Mouse (Mus musculus): Measurements from ENCODE around the gene Cptp. TPM values are rescaled to one million over a fixed set of nuclear protein-coding genes. Genes with fewer than 3 reads are reported as not detected.

Cptp gene
- total RNA-seq (2017): 9.2 and 10.2 TPM in 2 replicates

GRCm38 (mm10) chr4:155869317-155870033 lies at the start of gene Cptp, which contains the start of gene Ints11:
Gene Cptp, minus strand, starts transcription at chr4:155869440.
Gene Ints11, plus strand, starts transcription at chr4:155869546.
- peak; percentile 96 for ATAC-seq (replicated peaks; ENCODE audit: low read depth, poor library complexity, severe bottlenecking)

GRCm38 (mm10) chr4:155908751-155909150 lies 39.5 kb upstream of the Cptp start:
- no peak for ATAC-seq (replicated peaks; ENCODE audit: low read depth, poor library complexity, severe bottlenecking)

GRCm38 (mm10) chr4:155908281-155908680 lies 39.0 kb upstream of the Cptp start:
- no peak for ATAC-seq (replicated peaks; ENCODE audit: low read depth, poor library complexity, severe bottlenecking)

DNA sequence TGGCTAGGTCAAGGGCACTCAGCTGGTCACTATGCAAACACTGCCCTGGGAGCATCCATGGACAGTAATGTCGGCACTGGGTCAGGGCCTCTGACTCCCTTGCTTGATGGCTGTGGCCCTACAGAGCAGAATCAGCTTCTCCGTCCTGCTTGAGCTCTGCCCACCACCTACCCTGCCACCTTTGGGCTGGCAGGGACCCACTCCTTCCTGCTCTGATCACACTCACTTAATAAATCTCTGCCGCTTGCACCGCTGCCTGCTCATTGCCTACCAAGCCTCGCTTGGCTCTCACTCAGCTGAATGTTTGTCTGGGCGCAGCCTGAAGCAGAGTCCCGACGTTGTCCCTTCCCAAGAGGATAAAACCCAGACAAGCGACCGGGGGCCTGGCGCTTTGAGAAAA lies 37.8 kb upstream of the Cptp start:
- no peak for ATAC-seq (replicated peaks; ENCODE audit: low read depth, poor library complexity, severe bottlenecking)

DNA sequence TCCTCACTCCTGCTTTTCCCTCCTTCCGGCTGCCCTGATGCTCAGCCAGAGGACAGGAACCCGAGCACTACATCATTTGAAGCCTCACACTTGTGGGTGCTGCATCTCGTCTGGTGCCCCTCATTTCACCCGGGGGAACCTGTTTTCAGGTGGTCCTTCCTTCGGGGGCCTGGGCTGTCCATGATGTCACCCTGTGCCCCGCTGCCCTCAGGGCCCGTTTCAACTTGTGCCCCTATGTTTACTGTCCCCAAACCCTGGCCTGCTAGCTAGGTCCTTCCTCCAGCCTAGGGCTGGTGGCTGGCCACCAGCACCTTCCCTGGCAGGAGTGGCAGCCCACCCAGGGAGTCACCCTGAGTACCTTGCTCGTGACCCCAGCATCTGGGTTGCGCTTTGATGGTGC lies 36.9 kb upstream of the Cptp start:
- ATAC-seq (replicated peaks; ENCODE audit: low read depth, poor library complexity, severe bottlenecking): no peak

DNA sequence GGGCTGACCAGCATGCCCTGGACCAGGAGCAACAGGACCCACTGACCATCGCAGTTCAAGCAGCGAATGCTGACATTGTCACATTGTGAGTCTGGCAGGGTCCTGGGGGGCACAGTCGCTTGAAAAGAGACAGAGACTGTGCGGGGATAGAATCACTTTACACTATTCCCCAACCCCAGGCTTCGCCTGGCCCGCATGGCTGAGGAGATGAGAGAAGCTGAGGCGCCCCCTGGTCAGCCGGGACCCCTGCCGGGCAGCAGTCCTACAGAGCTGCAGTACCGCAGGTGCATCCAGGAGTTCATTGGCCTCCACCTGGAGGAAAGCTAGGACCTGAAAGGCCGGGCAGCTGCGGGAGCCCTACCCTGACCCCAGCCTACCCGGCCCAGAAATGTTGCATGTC lies 36.4 kb upstream of the Cptp start:
- ATAC-seq (replicated peaks; ENCODE audit: low read depth, poor library complexity, severe bottlenecking): no peak

- ATAC-seq (replicated peaks; ENCODE audit: low read depth, poor library complexity, severe bottlenecking): no peak
Measured at GRCm38 (mm10) chr4:155904318-155905102, 35.3 kb upstream of the Cptp start.

GRCm38 (mm10) chr4:155903246-155903645 lies 34.0 kb upstream of the Cptp start:
- ATAC-seq (replicated peaks; ENCODE audit: low read depth, poor library complexity, severe bottlenecking): no peak

DNA sequence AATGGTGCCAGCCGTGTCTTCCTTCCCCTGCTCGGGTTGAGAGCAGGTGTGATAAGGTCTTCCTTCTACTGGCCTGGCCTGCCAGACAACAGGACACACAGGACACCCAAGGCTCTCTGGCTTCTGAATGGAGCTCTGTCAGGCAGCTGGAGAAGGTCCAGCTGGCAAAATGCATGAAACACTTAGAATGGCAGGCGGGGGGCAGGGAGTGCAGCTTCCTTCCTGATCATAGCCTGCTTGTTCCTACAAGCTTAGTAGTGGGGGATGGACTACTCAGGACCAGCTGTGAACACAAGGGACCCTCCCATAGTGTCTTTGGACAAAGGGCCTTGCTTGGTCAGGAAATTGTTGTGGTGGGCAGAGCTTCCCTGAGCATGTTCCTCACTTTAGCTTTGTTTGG lies 32.0 kb upstream of the Cptp start:
- ATAC-seq (replicated peaks; ENCODE audit: low read depth, poor library complexity, severe bottlenecking): no peak; the same call in 1 of the 2 replicates

DNA sequence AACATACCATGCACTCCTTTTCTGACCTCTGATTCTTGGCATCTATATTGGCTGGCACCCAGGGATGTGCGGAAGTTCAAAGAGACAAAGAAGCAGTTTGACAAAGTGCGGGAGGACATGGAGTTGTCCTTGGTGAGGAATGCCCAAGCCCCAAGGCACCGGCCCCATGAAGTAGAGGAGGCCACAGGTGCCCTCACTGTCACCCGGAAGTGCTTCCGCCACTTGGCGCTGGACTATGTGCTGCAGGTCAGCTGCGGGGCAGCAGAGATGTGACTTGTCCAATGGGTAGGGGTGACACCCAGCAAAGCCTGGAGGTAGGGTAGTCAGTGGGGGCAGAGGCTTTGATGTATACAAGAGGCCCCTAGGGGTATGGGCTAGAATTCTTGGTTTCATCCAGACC lies 30.1 kb upstream of the Cptp start:
- no peak for ATAC-seq (replicated peaks; ENCODE audit: low read depth, poor library complexity, severe bottlenecking)

DNA sequence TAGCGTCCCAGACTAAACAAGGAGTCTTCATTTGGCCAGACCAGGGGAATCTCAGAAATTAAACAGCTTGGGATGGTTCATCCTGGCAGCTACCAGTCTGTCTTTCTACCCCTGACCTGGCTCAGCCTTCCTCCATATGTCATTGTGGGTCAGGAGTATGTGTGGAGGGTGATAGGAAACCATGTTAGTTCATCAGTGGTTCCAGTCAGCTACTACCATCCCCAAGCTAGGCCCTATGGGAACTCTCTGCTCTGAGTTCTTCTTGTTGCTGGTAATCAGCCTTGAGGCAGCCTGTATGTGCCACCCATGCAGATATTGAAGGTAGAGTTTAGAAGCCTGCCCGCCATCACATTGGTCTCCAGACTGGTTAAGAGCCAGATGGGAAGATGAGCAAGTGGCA lies 29.1 kb upstream of the Cptp start:
- no peak for ATAC-seq (replicated peaks; ENCODE audit: low read depth, poor library complexity, severe bottlenecking)

GRCm38 (mm10) chr4:155896461-155896860 lies 27.2 kb upstream of the Cptp start:
- ATAC-seq (replicated peaks; ENCODE audit: low read depth, poor library complexity, severe bottlenecking): no peak

GRCm38 (mm10) chr4:155895826-155896225 lies 26.6 kb upstream of the Cptp start:
- ATAC-seq (replicated peaks; ENCODE audit: low read depth, poor library complexity, severe bottlenecking): no peak

GRCm38 (mm10) chr4:155895216-155895615 lies 26.0 kb upstream of the Cptp start:
- ATAC-seq (replicated peaks; ENCODE audit: low read depth, poor library complexity, severe bottlenecking): no peak

DNA sequence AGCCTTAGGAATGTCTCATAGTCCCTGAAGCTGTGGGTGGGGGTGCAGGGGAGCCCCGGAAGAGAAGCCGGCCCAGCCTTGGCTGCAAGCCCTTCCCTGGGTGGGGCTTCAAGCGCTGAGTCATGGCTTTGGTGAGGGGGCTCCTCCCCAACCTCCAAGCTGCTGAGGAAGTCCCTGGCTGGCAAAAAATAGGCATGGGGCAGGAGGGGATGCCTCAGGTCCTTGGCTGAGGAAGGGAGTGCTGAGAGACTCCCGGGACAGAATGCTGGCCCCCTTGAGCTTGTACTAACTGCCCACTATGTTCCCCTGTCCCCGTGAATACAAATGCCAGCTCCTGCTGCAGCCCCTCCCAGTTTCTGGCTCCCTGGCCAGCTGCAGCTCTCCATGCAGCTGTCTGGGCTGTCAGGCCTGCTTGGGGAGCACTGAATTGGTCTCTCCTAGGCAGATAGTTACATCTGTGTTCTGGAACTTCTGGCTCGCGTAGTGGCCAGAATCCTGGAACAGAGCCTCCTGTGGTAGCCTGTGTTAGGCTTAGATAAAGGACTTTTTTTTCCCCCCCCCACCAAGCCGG lies 25.2 kb upstream of the Cptp start:
- ATAC-seq (replicated peaks; ENCODE audit: low read depth, poor library complexity, severe bottlenecking): peak; percentile 39

DNA sequence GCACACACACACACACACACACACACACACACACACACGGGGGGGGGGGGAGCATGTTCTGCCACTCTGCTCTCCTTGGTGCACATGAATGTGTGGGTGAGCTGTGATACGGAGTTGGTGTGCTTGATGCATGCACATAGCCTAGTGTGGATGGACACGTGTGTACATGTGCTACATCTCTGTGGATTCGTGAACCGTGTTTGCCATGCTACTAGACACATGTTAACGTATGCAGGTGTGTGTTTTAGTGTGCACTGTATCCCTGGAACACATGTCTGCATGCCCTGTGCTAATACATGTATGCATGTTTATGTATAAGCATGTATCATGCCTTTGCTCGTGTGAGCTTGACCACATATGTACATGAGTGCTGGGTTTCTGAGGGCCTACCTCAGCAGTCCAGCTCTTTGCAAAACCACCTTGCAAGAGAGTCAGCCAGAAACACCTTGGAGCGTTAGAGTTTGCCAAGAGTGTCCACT lies 24.0 kb upstream of the Cptp start:
- ATAC-seq (replicated peaks; ENCODE audit: low read depth, poor library complexity, severe bottlenecking): no peak

- peak; percentile 13; the same call in 1 of the 2 replicates for ATAC-seq (replicated peaks; ENCODE audit: low read depth, poor library complexity, severe bottlenecking)
Measured at GRCm38 (mm10) chr4:155892438-155893211, 23.4 kb upstream of the Cptp start.

DNA sequence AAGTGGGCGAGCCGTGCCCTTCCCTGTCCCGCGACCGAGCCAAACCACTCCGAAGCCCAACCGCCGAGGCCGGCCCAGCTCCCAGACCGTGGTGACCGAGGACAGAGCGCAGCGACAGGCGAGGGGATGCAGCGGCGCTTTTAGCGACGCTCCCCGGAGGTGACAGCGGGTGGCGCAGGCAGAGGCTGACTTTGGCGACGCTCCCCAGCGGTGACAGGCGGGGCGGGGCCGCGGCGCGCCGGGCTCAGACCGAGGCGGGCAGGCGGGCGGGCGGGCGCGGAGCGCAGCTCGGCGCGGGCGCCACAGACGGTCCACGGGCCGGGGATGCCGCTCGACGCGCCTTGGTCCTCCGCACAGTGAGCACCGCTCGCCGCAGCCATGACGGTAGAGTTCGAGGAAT lies 22.8 kb upstream of the Cptp start:
- ATAC-seq (replicated peaks; ENCODE audit: low read depth, poor library complexity, severe bottlenecking): peak; percentile 44

DNA sequence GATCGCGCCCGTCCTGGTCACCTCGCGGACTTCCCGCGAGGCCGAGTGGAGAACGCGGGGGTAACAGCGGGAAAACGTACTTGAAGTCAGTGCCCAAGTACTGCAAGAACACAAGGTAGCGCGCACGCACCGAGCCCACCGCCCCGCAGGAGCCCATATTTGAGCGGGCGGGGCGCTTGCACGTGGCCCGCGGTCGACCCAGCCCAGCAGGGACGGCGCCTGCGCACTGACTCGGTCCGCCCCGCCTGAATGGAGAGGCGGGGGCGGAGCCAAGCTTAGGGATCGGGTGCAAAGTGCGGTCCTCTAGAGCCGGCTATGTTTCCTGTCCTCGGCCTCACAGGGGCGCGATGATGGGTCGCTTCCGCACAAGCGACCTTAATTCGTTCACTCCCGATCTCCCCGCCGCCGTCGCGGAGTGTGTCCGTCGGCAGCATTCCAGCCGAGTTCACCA lies 22.3 kb upstream of the Cptp start, which contains the start of the genes Pusl1 and Acap3:
Pusl1 (minus strand) TSS at position 231 of the 451 bp plus-strand sequence.
Acap3 (plus strand) TSS at position 272 of the 451 bp plus-strand sequence.
- ATAC-seq (replicated peaks; ENCODE audit: low read depth, poor library complexity, severe bottlenecking): peak; percentile 67

DNA sequence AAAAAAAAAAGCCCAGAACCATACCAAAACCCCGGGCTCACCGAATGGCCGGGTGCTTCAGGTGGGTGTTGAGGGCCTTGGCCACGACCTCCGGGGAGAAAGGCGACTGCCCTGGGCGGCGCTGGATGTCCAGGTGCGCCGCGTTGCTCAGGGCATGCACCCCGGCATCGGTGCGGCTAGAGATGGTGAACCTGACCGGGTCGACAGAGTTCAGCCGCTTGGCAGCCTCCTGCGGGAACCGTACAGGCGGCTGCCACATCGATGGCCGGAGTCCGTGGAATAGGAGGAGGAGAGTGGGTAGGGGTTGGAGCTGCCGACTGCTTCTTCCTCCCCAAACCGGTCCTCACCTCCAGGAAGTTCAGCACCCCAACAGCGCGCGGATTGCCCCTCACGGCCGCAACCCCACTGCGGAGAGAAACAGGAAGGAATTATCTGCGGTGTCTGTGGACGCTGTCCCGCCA lies 21.8 kb upstream of the Cptp start:
- ATAC-seq (replicated peaks; ENCODE audit: low read depth, poor library complexity, severe bottlenecking): peak; percentile 16

Measured in common myeloid progenitor, adult 5-6 weeks (primary cell).